Mouse (Mus musculus) induced T-regulatory cell, adult 2 months (primary cell): ENCODE data around the gene Zfp148.
"Not testable (repeated sequence)": the region's sequence is repeated elsewhere in the genome, so short reads cannot be mapped to it uniquely, and the experiment has no call there.

Source experiments
- DNase-seq: peaks from one replicate; pipeline ENCODE4 v3.0.0-alpha.2; 2012; ENCODE audit warnings: low read depth

The Zfp148 gene

GRCm38 (mm10) chr16:33381614-33382245 is 1.1 kb downstream of the Zfp148 start:
- peak; percentile 59 for DNase-seq

GRCm38 (mm10) chr16:33382341-33382740 is 1.7 kb downstream of the Zfp148 start:
- peak; percentile 57 for DNase-seq

- DNase-seq = no peak
Measured at GRCm38 (mm10) chr16:33383584-33383983, 2.9 kb downstream of the Zfp148 start.

GRCm38 (mm10) chr16:33384057-33384456 is 3.4 kb downstream of the Zfp148 start:
- not testable (repeated sequence) for DNase-seq

- DNase-seq = no peak
Measured at GRCm38 (mm10) chr16:33387013-33387412, 6.4 kb downstream of the Zfp148 start.

GRCm38 (mm10) chr16:33387420-33387819 is 6.8 kb downstream of the Zfp148 start:
- DNase-seq = no peak

GRCm38 (mm10) chr16:33399913-33400782 is 19.5 kb downstream of the Zfp148 start:
- peak; percentile 84 for DNase-seq

GRCm38 (mm10) chr16:33400943-33401342 is 20.3 kb downstream of the Zfp148 start:
- DNase-seq = no peak

- DNase-seq = peak; percentile 26
Measured at GRCm38 (mm10) chr16:33403258-33403657, 22.6 kb downstream of the Zfp148 start.

GRCm38 (mm10) chr16:33404055-33404454 is 23.4 kb downstream of the Zfp148 start:
- DNase-seq = peak; percentile 42

- DNase-seq = no peak
Measured at GRCm38 (mm10) chr16:33405487-33405886, 24.9 kb downstream of the Zfp148 start.

GRCm38 (mm10) chr16:33410151-33410550 is 29.5 kb downstream of the Zfp148 start:
- DNase-seq = no peak

GRCm38 (mm10) chr16:33410605-33411004 is 30.0 kb downstream of the Zfp148 start:
- no peak for DNase-seq

GRCm38 (mm10) chr16:33414191-33414590 is 33.6 kb downstream of the Zfp148 start:
- DNase-seq = no peak

GRCm38 (mm10) chr16:33415607-33416006 is 35.0 kb downstream of the Zfp148 start:
- DNase-seq = no peak

GRCm38 (mm10) chr16:33428327-33428726 is 47.7 kb downstream of the Zfp148 start:
- no peak for DNase-seq

- no peak for DNase-seq
Measured at GRCm38 (mm10) chr16:33431660-33432059, 51.0 kb downstream of the Zfp148 start.

- DNase-seq = no peak
Measured at GRCm38 (mm10) chr16:33441065-33441464, 60.4 kb downstream of the Zfp148 start.

- DNase-seq = no peak
Measured at GRCm38 (mm10) chr16:33446830-33447229, 66.2 kb downstream of the Zfp148 start.

- DNase-seq = no peak
Measured at GRCm38 (mm10) chr16:33453826-33454225, 73.2 kb downstream of the Zfp148 start.

GRCm38 (mm10) chr16:33454306-33454705 is 73.7 kb downstream of the Zfp148 start:
- no peak for DNase-seq

- no peak for DNase-seq
Measured at GRCm38 (mm10) chr16:33455263-33455910, 74.8 kb downstream of the Zfp148 start.

GRCm38 (mm10) chr16:33459101-33459500 is 78.5 kb downstream of the Zfp148 start:
- no peak for DNase-seq
